Mouse (Mus musculus) layer of hippocampus, postnatal 10 days (tissue): ENCODE data around the gene Uba7. TPM values are rescaled to one million over a fixed set of nuclear protein-coding genes. Genes with fewer than 3 reads are reported as not detected.
"Not testable (repeated sequence)": the region's sequence is repeated elsewhere in the genome, so short reads cannot be mapped to it uniquely, and the experiment has no call there.

ENCODE experiments used
- DNase-seq, 2 experiments: peaks; one replicate each; pipeline ENCODE4 v3.0.0; 2021; ENCODE audit warnings: low spot score in 2 of 2
- total RNA-seq, 2 experiments: library from RNA; stranded (reverse); gene quantifications; 2 replicates each; pipeline ENCODE4 v1.2.3; 2021

Gene Uba7
- total RNA-seq, 2 experiments from 2014 or later, result 3.7 to 4.1 TPM

DNA sequence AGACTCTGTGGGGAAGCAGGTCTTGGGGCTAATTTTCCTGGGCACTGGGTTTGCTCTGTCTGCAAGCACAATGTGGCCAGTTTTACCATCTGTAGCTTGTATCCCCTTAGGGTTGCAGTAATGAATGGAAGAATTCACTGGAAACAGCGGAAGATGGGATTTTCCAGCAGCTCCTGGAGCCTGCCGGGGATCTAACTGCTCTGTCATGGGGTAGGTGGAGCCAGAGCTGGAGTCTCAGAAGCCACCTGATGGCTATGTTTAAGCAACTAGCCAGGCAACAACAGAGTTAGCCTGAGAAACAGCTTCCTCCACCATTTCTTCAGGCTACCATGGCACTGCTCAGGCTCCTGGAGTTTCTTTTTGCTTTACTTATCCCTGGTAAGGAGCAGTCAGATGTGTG lies 16.9 kb downstream of the Uba7 start, which contains the start of gene Cdhr4:
Cdhr4 (plus strand) TSS at position 301 of the 400 bp plus-strand sequence.
- DNase-seq, result no peak

DNA sequence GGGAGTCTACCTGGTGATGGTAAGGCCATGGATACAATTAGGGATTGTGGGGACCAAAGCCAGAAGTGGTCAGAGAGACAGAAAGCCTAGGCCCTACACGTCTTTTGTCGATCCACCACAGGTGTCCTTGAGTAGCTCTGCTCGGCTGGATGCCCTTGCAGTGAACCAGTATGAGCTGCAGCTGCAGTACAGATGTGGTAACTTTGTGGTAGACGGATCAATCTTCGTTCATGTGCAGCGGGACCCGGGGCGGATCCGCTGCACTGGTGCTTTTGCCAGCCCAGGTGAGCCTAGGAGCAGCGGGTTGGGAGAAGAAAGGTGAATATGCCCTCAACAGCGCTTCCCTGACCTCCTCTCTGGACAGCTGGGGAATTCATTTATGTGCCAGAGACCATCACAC lies 17.7 kb downstream of the Uba7 start:
- DNase-seq, result no peak

DNA sequence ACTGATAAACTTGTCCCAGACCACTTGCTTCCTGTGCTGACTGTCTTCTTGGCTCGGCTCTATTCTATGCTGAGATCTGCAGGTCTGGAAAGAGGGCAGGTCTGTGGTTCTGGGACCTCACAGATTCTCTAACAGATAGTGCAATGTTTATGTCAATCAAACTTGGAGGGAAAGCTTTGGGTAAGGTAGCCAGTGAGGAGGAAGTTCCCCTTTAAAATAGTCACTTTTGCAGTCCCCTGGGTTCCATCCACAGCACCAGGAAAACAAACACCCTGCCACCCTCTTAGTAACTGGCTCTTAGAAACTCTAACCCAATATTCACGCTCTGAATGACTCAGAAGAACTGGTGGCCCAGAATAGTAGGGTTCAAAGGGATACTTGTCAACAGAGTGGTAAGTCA lies 19.2 kb downstream of the Uba7 start:
- no peak for DNase-seq

DNA sequence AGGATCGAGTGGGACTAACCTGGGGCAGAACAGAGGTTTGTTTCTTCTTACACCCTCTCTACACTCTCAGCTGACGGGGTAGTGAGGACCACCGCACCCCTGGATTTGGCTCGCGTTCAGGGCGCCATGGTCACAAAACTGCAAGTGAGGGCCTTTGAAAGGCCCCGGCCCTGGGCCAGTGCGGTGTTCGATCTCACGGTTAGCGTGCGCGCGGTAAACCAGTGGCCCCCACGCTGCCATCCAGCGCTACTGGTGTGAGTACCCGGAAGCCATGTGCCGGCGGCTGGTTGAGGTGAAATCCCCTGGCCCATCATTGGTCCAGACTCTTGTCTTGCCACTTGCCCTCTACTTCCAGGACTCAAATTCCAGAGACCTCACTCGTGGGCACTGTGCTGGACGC lies 20.2 kb downstream of the Uba7 start:
- DNase-seq, result no peak

DNA sequence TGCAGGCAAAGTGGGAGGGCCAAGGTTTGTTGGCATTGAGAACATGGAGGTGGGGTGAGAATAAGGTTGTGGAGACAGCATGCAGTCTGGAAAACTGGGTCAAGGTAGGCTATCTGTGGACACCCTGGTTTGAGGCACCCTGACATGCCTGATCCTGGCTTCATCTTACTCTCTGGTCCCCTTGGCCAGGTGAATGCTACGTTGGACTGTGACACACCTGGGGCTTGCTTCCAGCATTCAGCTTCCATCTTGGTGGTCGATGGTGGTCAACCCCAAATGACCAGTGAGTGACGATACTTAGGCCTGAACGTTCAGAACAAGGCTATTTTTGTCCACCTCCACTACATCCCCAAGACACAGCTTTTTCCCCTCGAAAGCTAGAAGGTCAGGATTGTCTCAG lies 20.7 kb downstream of the Uba7 start, which contains the start of gene Gm20662:
Gm20662 (plus strand) TSS at position 301 of the 400 bp plus-strand sequence.
- no peak for DNase-seq

DNA sequence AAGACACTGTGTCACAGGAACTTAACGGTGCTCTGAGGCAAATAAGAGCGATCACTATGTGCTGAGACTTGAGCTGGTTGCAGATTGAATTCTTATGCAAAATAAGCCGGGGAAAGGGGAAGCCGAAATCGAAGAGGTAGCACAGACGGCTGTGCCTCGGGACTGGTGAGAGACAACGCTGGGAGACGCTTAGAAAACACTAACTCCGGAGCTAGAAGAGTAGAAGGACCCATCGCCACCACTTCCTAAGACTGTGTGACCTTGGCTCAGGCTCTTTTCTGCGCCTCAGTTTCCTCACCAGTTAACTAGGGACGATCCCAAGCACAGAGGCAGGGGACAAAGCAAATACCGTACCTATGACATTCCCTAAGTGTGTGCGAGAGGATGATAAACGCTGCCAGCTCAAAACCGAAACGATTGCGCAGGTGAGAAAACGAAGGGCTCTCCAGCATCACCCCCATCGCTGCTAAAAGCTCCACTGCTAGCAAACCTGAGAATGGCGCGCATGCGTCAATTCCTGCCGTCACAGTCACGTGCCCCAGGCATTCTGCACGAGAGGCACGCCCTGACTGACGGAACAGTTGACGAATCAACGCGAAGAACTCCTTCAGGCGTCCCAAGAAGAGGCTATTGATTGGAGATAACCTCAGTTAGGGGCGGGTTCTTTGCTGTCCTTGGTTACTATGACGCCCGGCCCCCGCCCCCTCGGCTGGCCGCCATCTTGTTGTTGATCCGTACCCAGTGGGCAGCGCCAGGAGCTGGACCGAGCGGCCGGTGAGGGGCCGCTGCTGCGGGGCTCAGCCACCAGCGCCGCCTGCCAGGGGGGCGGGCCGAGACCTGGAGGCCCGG lies 26.8 kb downstream of the Uba7 start, which contains the start of gene Ip6k1:
Ip6k1 (plus strand) TSS at position 580 of the 849 bp plus-strand sequence.
- peak; percentile 100 for DNase-seq

DNA sequence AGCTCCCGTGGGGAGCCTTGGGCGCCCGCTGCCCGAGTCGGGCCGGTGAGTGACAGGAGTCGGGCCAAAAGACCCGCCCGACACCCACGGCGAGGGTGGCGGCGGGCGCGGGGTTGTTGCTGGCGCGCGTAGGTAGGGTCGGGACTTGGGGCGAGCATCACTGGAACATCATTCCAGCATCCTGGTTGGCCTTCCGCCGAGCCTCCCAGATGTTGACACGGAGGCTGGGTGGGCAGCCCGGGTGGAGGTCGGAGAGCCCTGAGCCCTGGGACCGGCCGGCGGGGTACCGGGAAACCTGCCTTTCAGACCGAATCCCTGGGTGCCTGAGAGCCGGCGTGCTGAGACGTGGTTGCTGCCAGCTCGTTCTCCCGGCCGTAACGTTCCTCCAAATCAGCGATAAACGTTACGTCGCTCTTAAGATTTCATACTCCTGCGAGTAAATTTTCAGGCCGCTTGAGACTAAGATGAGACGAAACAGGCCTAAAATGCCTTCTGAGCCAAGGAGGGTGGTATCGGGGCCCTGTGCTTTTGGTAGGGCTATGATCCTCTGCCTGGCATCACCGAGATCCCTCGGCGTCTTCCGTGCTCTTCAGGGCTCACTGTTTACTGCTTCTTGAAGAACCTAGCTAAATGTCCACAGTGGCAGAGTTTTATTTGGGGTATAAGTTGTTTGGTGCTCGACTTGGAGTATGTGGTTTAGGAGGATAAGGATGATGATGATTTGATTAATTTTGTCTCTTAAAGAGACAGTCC lies 27.6 kb downstream of the Uba7 start:
- no peak for DNase-seq

DNA sequence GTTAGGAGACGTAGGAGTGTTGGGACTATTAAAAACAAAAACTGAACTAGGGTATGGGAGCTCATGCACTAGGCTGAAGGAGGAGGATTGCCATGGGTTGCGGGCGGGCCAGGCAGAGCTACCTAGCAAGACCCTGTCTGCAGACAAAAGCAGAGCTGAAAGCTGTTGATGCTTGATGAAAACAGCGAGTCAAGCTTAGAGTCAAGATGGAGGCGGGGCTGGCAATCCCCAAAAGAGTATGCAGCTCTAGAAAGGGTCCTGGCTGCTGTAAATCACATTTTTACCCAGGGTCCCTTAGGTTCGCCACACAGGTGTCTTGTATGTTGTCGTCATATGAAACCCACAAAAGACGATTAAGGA lies 28.2 kb downstream of the Uba7 start:
- DNase-seq, result peak in 1 of 2 experiments; percentile 20

DNA sequence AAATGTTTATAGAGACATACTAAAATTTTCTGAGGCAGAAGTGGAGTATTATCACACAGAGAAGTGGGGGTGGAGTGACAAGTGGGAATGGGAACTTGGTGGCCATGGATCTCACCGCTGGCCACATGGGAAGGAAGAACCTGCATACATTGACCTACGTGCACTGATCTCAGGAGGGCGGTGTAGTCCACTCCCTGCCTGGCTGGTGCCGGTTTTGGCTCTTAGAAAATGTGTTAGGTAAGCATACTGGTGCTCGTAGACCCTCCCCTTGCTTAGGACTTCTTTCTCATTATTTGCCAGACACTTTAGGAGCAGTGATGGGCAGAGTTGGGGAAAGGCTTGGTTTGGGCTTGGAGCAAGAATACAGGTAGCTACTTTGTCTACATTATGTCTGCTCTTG lies 32.7 kb downstream of the Uba7 start:
- no peak for DNase-seq

DNA sequence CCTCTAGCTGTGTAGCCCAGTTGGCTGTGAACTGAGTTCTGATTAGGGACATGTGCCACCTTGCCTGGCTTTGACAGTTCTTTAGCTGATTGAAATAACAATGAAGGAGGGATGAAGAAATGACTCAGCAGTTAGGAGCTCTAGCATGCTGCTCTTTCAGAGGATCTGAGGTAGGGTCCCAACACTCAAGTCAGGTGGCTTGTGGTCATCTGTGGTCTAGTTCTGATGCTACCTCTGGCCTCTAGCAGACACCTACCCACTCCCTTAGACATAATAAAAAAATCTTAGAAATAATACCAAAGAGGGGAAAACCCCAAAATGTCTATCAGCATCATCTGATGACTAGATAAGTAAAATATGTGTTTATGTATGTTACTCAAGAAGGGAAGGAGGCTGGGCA lies 35.1 kb downstream of the Uba7 start:
- no peak for DNase-seq

DNA sequence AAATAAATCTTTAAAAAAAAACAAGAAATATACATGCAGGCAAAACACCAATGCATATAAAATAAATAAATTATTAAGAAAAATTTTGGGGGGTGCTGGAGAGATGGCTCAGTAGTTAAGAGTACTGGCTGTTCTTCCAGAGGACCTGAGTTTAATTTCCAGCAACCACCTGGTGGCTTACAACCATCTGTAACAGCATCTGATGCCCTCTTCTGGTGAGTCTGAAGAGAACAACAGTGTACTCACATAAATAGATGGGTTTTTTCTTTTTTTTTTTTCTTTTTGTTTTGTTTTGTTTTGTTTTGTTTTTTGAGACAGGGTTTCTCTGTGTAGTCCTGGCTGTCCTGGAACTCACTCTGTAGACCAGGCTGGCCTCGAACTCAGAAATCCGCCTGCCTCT lies 38.3 kb downstream of the Uba7 start:
- not testable (repeated sequence) for DNase-seq

DNA sequence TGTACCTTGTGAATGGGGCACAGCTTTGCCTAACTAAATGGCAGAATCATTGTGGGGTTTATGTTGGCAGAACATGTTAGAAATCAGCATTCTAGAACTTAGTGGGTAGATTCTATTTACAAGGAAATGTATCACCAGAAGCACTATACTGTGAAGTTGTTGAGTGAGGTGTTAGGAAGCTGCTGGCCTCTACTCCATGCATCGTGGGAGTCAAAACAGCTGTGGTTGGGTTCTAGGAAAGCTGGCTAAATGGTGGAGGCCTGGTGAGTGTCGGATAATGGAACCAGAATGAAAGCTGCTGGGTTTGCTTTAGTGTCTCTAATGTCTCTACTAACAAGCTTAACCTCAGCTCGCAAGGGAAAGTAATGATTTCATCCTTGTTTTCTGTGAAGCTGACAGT lies 41.8 kb downstream of the Uba7 start:
- DNase-seq, result no peak

DNA sequence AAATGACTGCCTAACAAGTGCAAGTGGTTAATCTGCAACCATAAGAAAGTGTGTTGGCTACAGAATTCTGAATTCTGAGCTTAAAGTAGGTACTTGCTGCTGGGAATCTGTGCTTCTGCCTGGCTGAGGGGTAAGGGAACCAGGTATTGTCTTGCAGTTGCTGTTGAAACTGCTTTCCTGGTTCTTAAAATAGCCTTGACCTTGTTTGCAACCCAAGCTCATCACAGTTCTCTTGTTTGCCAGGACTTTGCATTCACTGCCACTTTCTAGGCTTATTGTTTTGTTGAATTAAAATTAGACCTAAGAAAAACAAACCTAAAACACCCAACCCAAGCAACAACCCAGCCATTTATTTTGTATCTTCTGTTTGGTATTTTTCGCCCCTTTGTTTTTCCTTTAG lies 45.4 kb downstream of the Uba7 start:
- DNase-seq, result no peak

DNA sequence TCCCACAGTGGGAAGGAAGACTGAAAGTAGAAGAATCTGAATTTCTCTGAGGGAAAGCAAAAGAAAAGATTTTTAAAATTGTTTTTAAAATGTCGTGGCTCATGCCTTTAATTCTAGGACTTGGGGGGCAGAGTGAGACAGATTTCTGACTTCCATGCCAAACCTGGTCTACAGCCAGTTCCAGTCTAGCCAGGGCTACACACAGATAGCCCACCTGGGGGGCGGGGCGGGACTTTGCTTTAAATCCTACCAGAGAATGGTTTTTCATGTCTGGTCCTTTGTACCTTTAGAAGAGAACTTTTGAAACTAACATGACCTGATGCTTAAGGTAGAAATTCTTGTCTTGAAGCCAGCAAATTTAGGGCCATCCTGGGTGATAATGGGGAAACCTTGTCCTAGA lies 47.9 kb downstream of the Uba7 start:
- no peak for DNase-seq

DNA sequence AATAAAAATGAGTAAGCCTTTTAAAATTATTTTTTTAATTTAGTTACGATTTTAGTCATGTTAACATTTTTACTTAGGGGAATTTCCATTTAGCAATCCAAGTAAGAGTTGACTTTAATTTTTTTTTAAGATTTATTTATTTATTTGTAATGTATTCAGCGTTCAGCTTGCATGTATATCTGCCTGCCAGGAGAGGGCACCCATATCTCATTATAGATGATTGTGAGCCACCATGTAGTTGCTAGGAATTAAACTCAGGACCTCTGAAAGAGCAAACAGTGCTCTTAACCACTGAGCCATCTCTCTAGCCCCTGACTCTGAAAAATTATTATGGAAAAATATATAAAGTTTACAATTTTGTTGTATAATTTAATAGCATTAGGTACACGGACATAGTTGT lies 51.3 kb downstream of the Uba7 start:
- no peak for DNase-seq

DNA sequence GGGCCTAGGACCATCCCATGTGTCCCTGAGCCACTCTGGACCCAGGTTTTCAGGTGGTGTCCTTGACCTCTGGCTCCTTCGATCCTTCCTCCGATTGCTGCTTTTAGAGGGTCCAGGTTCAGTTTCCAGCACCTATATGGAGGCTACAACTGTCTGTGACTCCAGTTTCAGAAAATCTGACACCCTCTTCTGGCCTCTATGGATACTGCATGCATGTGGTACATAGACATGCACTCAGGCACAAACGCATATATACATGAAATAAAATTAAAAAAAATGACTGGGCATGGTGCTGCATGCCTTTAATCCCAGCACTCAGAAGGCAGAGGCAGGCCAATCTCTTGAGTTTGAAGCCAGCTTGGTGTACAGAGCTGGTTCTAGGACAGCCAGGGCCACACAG lies 52.6 kb downstream of the Uba7 start:
- no peak for DNase-seq

DNA sequence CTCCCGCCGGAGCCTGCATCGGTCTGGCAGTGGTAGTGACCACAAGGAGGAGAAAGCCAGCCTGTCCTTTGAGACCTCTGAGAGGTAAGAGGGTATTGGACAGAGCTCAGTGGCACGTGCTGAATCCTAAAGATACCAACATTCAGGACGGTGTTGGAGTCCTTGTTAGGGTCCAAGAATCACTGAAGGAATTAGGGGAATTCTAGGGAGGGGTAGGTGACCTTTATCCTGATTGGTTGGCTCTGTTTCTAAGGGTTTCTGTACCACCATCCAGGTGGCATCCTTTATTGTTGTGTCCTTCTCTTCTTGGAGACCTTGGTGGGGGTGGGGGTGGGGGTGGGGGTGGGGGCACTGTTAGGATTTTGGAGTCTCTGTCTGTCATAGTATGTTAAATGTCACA lies 56.8 kb downstream of the Uba7 start:
- DNase-seq, result no peak

Other genes with a start within 250 kb of the Uba7 start
- 100 to 1,000 TPM; 159 to 181 TPM for gene Rbm5, start 204.5 kb upstream of the Uba7 start, total RNA-seq
- gene Rbm6, start 102.3 kb upstream of the Uba7 start, total RNA-seq, result 10 to 100 TPM; 59.4 to 68.4 TPM
- gene Mon1a, start 87.4 kb upstream of the Uba7 start, total RNA-seq, result 10 to 100 TPM; 15.4 TPM
- gene Mst1r, start 68.6 kb upstream of the Uba7 start, total RNA-seq, result 1 to 10 TPM; 4.2 to 7.2 TPM
- not detected for gene Actl11, start 47.0 kb upstream of the Uba7 start, total RNA-seq
- gene Camkv, start 39.8 kb upstream of the Uba7 start, total RNA-seq, result 100 to 1,000 TPM; 441 to 473 TPM
- 10 to 100 TPM; 19.6 to 25.9 TPM for gene Traip, start 25.4 kb upstream of the Uba7 start, total RNA-seq
- 1 to 10 TPM; 1.4 TPM for gene Gm20661, start 7.6 kb downstream of the Uba7 start, total RNA-seq
- gene Inka1, start 10.4 kb downstream of the Uba7 start, total RNA-seq, result 10 to 100 TPM in 1 of 2 experiments, 1 to 10 TPM in 1; 10.0 to 10.3 TPM
- 1 to 10 TPM; 4.1 to 4.9 TPM for gene Cdhr4, start 17.0 kb downstream of the Uba7 start, total RNA-seq
- gene Gm20662, start 20.8 kb downstream of the Uba7 start, total RNA-seq, result 1 to 10 TPM in 1 of 2 experiments, not detected in 1; 1.1 TPM
- gene Ip6k1, start 27.0 kb downstream of the Uba7 start, total RNA-seq, result 100 to 1,000 TPM; 159 to 163 TPM
- 10 to 100 TPM; 16.0 to 18.3 TPM for gene Gmppb, start 73.7 kb downstream of the Uba7 start, total RNA-seq
- 1 to 10 TPM; 2.0 to 2.1 TPM for gene Amigo3, start 77.7 kb downstream of the Uba7 start, total RNA-seq
- gene Mst1, start 104.9 kb downstream of the Uba7 start, total RNA-seq, result not detected
- gene Rnf123, start 107.8 kb downstream of the Uba7 start, total RNA-seq, result 10 to 100 TPM; 82.4 to 90.0 TPM
- 10 to 100 TPM; 41.0 to 46.7 TPM for gene Apeh, start 119.1 kb downstream of the Uba7 start, total RNA-seq
- gene Bsn, start 214.9 kb downstream of the Uba7 start, total RNA-seq, result 100 to 1,000 TPM; 129 to 137 TPM